Mouse (Mus musculus) bone marrow, adult 2 months (tissue): ENCODE data around the gene Atl2.

ENCODE experiments used
- CTCF ChIP-seq: fragments of 200-500 bp; IDR thresholded peaks from 2 replicates; pipeline ENCODE4 v1.5.1; 2011; ENCODE audit warnings: low read length, control low read depth; ENCODE audit not compliant: control insufficient read depth, insufficient read depth
- POLR2A ChIP-seq: fragments of 200-500 bp; IDR thresholded peaks from 2 replicates; pipeline ENCODE4 v1.6.1; 2011; ENCODE audit warnings: low read depth, mild to moderate bottlenecking, control low read depth, low read length, borderline replicate concordance; ENCODE audit not compliant: control insufficient read depth

DNA sequence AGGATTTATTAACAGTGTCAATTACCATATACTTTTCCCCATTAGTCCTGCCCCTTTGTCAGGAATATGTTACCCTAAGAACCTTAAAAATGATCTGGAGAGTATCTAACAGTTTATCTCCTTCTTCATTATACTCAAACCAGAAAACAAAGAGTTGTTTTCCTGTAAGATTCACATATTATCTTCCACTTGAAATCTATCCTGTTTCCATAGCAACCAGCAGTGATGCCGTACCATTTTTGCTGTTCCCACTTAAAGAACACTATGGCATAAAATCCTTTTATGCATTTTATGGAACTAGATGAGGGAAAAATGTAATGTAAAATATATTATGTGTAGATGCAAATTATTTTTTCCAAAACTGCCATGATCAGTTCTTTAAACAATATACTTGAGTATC, 8.0 kb downstream of the Atl2 start:
- TF ChIP-seq POLR2A (no peak), CTCF (no peak)
